Mouse (Mus musculus) olfactory bulb, adult 2 months (tissue): ENCODE measurements around the gene Cmtm7. TPM values are rescaled to one million over a fixed set of nuclear protein-coding genes. Genes with fewer than 3 reads are reported as not detected.

Source experiments
- H3K27ac ChIP-seq: fragments of 200-500 bp; 2 replicates; pipeline ENCODE4 v1.5.1; 2012; ENCODE audit warnings: low read depth, low read length; ENCODE audit not compliant: insufficient read depth
- H3K4me1 ChIP-seq: fragments of 200-500 bp; 2 replicates; pipeline ENCODE4 v1.6.1; 2012; ENCODE audit warnings: low read length; ENCODE audit not compliant: control insufficient read depth, insufficient read depth
- H3K4me3 ChIP-seq: fragments of 200-500 bp; 2 replicates; pipeline ENCODE4 v1.5.1; 2012; ENCODE audit warnings: mild to moderate bottlenecking, low read depth, low read length, moderate library complexity; ENCODE audit not compliant: insufficient read depth
- CTCF ChIP-seq: fragments of 200-500 bp; IDR thresholded peaks from 2 replicates; pipeline ENCODE4 v1.5.1; 2012; ENCODE audit warnings: low read depth, mild to moderate bottlenecking, low read length, moderate library complexity; ENCODE audit not compliant: insufficient read depth
- POLR2A ChIP-seq: fragments of 200-500 bp; IDR thresholded peaks from 2 replicates; pipeline ENCODE4 v1.6.1; 2012; ENCODE audit warnings: mild to moderate bottlenecking, low read depth, low read length, moderate library complexity; ENCODE audit not compliant: insufficient read depth
- WGBS: fragments of 180-500 bp; shearing (Covaris S2); methylation state at CpG from one replicate; pipeline ENCODE4 v1.1.7; 2018; 5-methylcytosine and 5-hydroxymethylcytosine counted together
- polyA plus RNA-seq: library from polyadenylated mRNA; stranded (reverse); fragments of >200 nt; gene quantifications from 2 replicates; pipeline ENCODE4 v1.2.4, GENCODE M21; 2012; ENCODE audit warnings: low replicate concordance; ENCODE audit not compliant: missing spikeins, insufficient read depth, insufficient read length

Cmtm7 gene
- polyA plus RNA-seq, 1 experiment, result not detected

DNA sequence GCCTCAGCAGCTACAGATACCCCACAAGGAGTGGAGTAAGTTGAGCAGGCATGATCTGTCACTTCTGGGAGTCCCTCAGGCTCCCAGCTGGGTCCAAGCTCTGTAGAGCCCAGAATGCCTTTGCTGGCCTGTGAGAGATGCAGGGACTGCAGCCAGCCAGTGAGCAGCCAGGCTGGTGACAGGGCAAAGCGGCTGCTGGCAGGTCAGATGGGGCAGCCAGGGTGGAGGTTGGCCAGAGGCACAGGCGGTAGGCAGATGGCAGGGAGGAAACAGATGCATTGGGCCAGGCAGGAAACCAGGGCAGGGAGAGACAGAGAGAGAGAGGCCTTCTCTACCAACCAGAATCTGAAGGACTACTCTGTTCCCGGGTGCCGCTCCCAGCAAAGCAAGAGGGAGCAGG is 6.4 kb downstream of the Cmtm7 start:
- Histone ChIP-seq H3K27ac (no peak overlapping the region), H3K4me1 (no peaks in the 10 kb centered on the region), H3K4me3 (no peak overlapping the region)
- TF ChIP-seq CTCF (no peak), POLR2A (no peak)
- 85% methylated on average over 4 of the region's 4 CpGs for WGBS

DNA sequence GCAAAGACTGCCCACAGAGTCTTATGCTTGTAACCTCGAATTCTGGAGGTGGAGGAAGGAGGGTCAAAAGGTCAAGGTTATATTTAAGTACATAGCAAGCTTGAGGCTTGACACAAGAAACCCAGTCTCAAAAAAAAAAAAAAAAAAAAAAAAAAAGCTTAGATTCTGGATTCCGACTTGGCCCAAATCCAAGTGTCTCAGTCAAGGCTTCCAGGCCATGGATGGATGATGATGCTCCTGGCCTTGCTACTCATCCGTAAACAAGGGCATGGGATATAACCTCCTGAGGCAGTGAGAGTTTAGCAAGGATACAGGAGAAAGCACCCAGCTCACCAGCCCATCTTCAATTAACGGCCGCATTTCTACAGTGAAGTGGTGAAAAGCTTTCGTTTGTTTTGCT is 7.0 kb downstream of the Cmtm7 start:
- 84% methylated on average over 6 of the region's 6 CpGs for WGBS

DNA sequence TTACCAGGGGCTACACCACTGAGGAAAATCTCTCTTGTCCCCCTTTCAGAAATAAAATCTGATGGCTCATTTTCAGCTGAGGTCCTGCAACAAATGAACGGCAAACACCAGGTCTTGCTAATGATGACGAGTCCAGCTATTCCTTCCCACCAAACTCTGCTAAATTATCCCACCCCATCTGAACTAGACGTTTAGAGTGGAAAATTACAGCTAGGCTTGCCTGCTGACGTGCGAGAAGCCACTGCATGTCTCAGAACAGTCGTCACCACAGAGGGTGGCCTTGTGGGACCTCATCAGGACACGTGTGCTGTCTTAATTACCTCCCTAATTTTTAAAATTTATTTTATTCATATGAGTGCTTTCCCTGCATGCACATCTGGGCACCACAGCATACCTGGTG is 10.1 kb downstream of the Cmtm7 start:
- 0 out of 2 replicates have a peak, but pooled peaks cover 5% of the 10 kb centered on the region for H3K4me1 ChIP-seq
- WGBS, result 80% methylated on average over 7 of the region's 7 CpGs
- TF ChIP-seq CTCF (no peak), POLR2A (no peak)

More for the DNA sequence above, 7.0 kb downstream of the Cmtm7 start:
- Histone ChIP-seq H3K4me1 (no peaks in the 10 kb centered on the region), H3K27ac (no peak overlapping the region), H3K4me3 (no peak overlapping the region)
- no peak for TF ChIP-seq POLR2A
- no peak for TF ChIP-seq CTCF

DNA sequence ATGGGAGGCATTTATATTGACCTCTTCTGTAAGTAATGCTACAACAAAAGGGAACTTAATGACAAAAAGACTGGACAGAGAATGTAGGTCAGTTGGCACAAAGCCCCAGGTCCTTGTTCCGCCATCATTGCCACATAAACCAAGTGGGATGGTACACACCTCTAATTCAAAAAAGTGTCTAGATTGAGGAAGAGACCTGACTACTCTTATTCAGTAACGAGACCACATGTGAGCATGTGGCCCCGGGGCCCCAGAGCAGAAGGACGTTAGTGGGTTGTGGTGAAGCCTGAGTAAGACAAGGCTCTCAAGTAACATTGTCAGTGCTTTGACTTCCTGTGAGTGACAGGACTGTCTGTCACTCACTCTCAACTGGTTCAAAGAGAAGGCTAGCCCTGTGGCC is 11.4 kb downstream of the Cmtm7 start:
- Histone ChIP-seq H3K4me3 (no peak overlapping the region), H3K4me1 (0 out of 2 replicates have a peak, but pooled peaks cover 5% of the 10 kb centered on the region), H3K27ac (no peak overlapping the region)
- 91% methylated on average over 4 of the region's 4 CpGs for WGBS
- TF ChIP-seq CTCF, result no peak
- TF ChIP-seq POLR2A, result no peak

More for the DNA sequence above, 10.1 kb downstream of the Cmtm7 start:
- H3K27ac ChIP-seq, result no peak overlapping the region
- H3K4me3 ChIP-seq, result no peak overlapping the region

DNA sequence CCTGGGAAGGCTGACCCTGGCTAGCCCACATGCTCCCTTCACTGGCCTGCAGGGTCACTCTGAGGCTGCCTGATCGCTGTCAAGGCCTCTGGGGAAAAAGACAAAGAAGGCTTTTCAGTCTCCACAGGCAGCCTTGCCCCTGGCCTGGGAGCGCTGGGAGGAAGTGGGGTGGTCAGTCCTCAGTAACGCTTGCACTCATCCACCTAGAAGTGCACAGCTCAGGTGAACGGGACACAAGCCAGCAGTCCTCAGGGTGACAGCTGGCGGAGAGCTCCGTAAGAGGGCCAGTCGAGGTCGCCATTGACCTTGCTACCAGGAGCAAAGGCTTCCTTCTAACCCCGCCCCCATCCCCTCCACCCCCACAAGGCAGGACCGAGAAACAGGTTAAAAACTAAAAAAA is 13.6 kb downstream of the Cmtm7 start:
- no peak overlapping the region for H3K4me3 ChIP-seq
- H3K27ac ChIP-seq, result no peak overlapping the region
- H3K4me1 ChIP-seq, result 0 out of 2 replicates have a peak, but pooled peaks cover 5% of the 10 kb centered on the region
- TF ChIP-seq POLR2A (no peak), CTCF (no peak)
- 79% methylated on average over 10 of the region's 10 CpGs for WGBS

DNA sequence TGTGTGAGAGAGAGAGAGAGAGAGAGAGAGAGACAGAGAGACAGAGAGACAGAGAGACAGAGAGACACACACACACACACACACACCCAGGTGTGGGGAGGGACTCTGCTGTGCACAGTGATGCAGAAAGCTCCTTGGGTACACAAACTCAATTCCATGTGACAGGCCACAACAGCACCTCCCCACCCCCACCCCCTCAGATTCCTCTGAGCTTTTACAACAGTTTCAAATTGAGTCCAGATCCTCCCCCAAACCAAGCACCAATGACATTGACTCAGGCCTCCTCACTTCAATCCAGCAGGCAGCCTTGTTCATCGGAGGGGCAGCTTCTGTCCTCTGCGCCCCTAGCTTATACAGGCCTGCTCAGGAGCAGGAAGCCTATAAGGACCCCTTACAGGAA is 14.1 kb downstream of the Cmtm7 start:
- Histone ChIP-seq H3K4me3 (no peak overlapping the region), H3K4me1 (0 out of 2 replicates have a peak, but pooled peaks cover 5% of the 10 kb centered on the region), H3K27ac (no peak overlapping the region)
- WGBS, result 83% methylated on average over 2 of the region's 2 CpGs
- TF ChIP-seq CTCF, result no peak
- no peak for TF ChIP-seq POLR2A

DNA sequence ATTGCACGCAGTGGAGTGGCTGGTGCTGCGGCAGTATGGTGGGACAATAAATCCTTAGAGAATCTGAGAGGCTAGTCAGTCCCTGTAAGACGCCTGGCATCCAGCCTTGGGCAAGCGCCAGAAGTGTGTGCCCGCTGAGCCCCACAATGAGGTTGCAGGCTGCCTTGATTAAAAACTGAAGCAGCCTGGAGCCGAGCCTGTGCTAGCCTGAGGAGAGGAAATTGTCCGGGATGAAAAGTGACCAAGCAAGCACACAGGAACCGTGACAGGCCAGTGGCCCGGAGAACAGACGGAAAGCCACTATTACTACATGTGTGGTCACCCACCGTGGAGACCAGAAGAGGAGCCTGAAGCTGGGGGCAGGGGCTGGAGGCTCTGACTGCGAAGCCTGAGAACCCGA is 14.6 kb downstream of the Cmtm7 start:
- H3K4me1 ChIP-seq, result 0 out of 2 replicates have a peak, but pooled peaks cover 5% of the 10 kb centered on the region
- TF ChIP-seq CTCF, result no peak
- TF ChIP-seq POLR2A, result no peak
- WGBS, result 40% methylated on average over 13 of the region's 13 CpGs
- H3K4me3 ChIP-seq, result no peak overlapping the region
- no peak overlapping the region for H3K27ac ChIP-seq

DNA sequence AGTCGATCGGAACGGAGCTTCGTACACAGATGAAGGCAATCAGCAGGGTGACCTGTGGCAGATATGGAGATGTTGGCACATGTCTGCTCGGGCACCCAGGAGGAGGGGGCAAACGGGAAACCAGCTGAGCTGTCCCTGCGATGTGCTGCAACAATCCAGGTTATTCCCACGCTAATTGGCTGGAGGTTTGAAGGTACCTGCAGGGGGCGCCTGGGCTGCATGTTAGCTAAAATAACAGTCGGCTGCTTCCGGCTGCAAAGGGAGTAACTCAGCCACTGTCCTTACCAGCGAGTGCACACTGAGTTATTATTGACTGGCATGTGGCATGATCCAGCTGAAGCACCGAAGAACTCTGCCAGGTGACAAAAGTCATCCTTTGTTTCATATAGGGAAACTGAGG is 18.3 kb downstream of the Cmtm7 start:
- WGBS, result 68% methylated on average over 13 of the region's 13 CpGs
- H3K4me3 ChIP-seq, result no peak overlapping the region
- TF ChIP-seq POLR2A (no peak), CTCF (no peak)
- H3K4me1 ChIP-seq, result 0 out of 2 replicates have a peak, but pooled peaks cover 5% of the 10 kb centered on the region
- H3K27ac ChIP-seq, result no peak overlapping the region

DNA sequence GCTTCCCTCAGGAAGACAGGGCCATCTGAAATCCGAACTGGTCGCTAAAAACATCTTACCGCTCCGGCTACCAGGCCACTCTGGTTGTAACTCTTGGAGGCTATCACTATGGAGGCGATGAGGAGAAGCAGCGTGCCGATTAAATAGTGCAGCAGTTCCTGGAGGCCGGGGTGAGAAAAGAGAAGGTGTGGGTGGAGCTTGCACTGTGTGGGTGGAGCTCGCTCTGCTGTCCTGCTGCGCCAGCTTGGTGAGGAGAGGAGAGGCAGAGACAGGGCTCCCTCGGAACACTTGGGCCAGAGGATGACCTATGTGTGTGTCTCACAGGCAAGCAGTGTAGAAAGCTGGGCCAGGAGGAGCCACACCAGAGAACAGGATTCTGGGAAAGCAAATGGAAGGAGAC is 19.8 kb downstream of the Cmtm7 start:
- 88% methylated on average over 11 of the region's 11 CpGs for WGBS
- Histone ChIP-seq H3K4me1 (no peaks in the 10 kb centered on the region), H3K27ac (no peak overlapping the region), H3K4me3 (no peak overlapping the region)
- TF ChIP-seq CTCF, result no peak
- TF ChIP-seq POLR2A, result no peak

DNA sequence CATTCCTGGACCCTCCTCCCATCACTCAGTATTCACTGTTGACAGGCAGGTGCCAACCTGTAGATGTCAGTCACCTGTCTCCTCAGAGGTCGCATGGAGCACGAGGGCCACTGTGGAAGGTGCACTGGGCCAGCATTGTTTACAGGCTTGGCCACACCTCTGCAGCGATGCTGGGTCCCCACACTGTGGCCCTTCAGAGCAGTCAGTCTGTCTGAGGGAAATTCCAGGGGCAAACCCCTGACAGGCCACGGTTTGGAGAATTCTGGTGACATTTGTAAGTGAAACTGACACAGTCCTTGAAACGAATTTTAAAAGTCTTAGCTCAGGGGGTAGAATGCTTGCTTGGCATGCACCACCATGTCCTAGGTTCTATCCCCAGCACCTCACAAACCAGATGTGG is 21.3 kb downstream of the Cmtm7 start:
- Histone ChIP-seq H3K4me3 (no peak overlapping the region), H3K4me1 (no peaks in the 10 kb centered on the region), H3K27ac (no peak overlapping the region)
- TF ChIP-seq CTCF (no peak), POLR2A (no peak)
- WGBS, result 86% methylated on average over 5 of the region's 5 CpGs
